Mouse (Mus musculus) gastrocnemius, adult 2 months (tissue): ENCODE results near the gene Zbtb20. TPM values are rescaled to one million over a fixed set of nuclear protein-coding genes. Genes with fewer than 3 reads are reported as not detected.

ENCODE experiments used
- DNase-seq: peaks from one replicate; pipeline ENCODE4 v3.0.0; 2022
- H3K27ac ChIP-seq: fragments of 200-600 bp; 2 replicates; pipeline ENCODE4 v1.8.1; 2022; ENCODE audit warnings: mild to moderate bottlenecking
- H3K4me3 ChIP-seq: fragments of 200-600 bp; 2 replicates; pipeline ENCODE4 v1.8.1; 2022; ENCODE audit warnings: mild to moderate bottlenecking, moderate library complexity
- CTCF ChIP-seq: fragments of 200-600 bp; IDR thresholded peaks from 2 replicates; pipeline ENCODE4 v1.8.1; 2022; ENCODE audit warnings: antibody characterized with exemption, mild to moderate bottlenecking, moderate library complexity
- intact Hi-C: fragments of 180-260 bp; cut with DNase I; formaldehyde crosslinking; loops from one replicate; pipeline ENCODE4 v1.15.1; 2025
- total RNA-seq, 2 experiments: library from RNA; stranded (reverse); gene quantifications; 2 replicates each; pipeline ENCODE4 v1.2.3; 2021

Gene Zbtb20
- total RNA-seq, 2 experiments from 2014 or later = 87.2 to 104 TPM

DNA sequence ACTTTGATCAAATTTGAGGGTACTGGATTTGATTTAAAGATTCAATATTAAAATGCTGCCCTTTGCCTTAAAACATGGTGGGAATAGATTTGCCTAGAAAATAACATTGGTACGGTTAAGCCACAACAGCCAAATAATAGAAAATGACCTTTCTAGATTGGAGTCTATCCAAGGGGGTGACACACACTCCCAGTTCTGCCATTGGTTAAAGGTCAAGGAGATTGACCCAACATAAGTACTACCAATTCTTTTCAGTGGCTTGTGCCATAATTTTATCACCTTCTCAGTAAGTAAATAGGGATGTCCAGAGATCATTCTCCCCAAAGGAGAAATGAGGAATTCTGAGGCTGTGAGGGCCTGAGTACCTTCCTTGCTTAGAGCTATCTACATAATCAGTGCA lies 660.2 kb downstream of the Zbtb20 start:
- intact Hi-C loops = loop anchor here (5.0 kb wide), 1 partner anchor 41 kb away; no protein-coding TSS in a partner anchor
- Histone ChIP-seq H3K4me3 (no peak overlapping the region), H3K27ac (peak overlapping the region; percentile 40; the same call in 1 of the 2 replicates)
- no peak for DNase-seq
- no peak for TF ChIP-seq CTCF

DNA sequence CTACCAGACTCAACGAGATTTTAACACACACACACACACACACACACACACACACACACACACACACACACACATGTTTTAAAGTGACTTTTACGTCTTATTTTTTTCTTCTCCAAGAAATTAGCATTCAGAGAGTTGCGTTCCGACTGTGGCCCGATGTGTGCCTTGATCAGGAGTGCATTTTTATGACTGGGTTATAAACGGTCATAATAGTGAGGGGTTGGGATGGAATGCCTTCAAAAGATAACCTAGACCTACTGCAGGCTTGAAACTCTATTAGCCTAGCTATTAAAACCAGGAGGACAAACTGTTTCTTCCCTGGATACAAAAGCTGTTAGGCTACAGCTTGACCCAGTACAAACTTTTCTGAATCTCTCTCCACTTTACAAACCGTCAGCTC lies 661.5 kb downstream of the Zbtb20 start:
- no peak overlapping the region for H3K4me3 ChIP-seq
- H3K27ac ChIP-seq = peak overlapping the region; percentile 82
- no peak for TF ChIP-seq CTCF
- intact Hi-C loops = loop anchor here (5.0 kb wide), 1 partner anchor 40 kb away; no protein-coding TSS in a partner anchor
- no peak for DNase-seq

DNA sequence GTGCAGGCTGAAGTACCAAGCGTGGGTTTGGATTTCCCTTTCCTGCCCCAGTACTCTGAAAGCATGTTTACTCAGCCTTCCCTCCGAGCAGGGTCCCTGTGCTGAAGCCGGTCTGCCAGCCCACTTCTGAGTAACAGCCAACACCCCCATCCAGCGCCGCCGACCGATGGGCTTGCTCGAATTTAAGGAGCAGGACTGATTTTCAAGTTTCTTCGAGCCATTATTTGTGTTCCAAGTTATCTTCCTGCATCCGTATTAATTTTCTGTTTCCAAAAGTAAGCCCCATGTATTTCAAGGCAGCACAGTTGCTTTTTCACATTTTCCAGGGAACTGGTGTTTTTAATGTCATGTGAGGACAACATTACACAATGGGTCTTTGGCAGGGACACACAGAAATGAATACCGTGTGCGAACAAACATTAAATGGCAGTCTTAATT lies 664.0 kb downstream of the Zbtb20 start:
- no peak for TF ChIP-seq CTCF
- peak overlapping the region; percentile 82 for H3K27ac ChIP-seq
- peak overlapping the region; percentile 52 for H3K4me3 ChIP-seq
- intact Hi-C loops = loop anchor here (5.0 to 10.0 kb wide), 2 partner anchors 38 to 265 kb away; no protein-coding TSS in a partner anchor
- DNase-seq = peak; percentile 42

GRCm38 (mm10) chr16:43540108-43540507 lies 664.4 kb downstream of the Zbtb20 start:
- intact Hi-C loops = loop anchor here (10.0 kb wide), 1 partner anchor 265 kb away; no protein-coding TSS in a partner anchor
- H3K27ac ChIP-seq = peak overlapping the region; percentile 82
- peak overlapping the region; percentile 52 for H3K4me3 ChIP-seq
- DNase-seq = no peak
- TF ChIP-seq CTCF = peak; percentile 92

DNA sequence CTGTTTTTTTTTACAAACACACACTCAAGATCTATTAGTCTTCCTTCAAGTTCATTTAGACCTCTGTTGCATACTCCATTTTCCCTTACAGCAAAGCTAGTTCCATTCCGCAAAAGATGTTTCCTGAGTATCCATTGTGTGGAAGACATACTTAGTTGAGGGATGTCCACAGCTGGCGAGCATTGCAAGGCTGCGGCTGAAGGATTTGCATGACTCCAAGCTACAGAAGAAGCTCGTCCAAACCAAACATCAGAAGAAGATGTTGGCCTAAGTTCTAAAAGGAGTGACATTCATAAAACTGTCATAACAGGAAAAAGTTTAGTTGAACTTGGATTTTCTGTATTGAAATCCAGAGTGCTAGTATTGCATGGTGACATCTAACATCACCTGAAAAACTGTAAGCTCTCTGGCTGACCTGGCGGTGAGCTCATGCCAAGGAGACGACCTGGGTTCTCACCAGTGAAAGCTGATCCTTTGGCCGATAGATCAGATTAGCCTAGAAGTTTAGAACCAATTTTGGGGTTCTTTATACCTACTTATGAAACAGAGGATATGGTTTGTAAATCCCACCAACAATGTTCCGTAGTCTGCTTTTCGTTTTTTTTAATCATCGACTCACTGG lies 665.0 kb downstream of the Zbtb20 start:
- Histone ChIP-seq H3K27ac (peak overlapping the region; percentile 82), H3K4me3 (no peak overlapping the region)
- no peak for TF ChIP-seq CTCF
- intact Hi-C loops = loop anchor here (10.0 kb wide), 1 partner anchor 264 kb away; no protein-coding TSS in a partner anchor
- no peak for DNase-seq

GRCm38 (mm10) chr16:43545261-43545660 lies 669.6 kb downstream of the Zbtb20 start:
- no peak for TF ChIP-seq CTCF
- DNase-seq = no peak
- H3K27ac ChIP-seq = peak overlapping the region; percentile 85
- no peak overlapping the region for H3K4me3 ChIP-seq
- intact Hi-C loops = loop anchor here (10.0 kb wide), 1 partner anchor 260 kb away; no protein-coding TSS in a partner anchor

- Histone ChIP-seq H3K27ac (peak overlapping the region; percentile 85), H3K4me3 (peak overlapping the region; percentile 17)
- DNase-seq = no peak
- TF ChIP-seq CTCF = no peak
- intact Hi-C loops = loop anchor here (10.0 kb wide), 1 partner anchor 257 kb away; no protein-coding TSS in a partner anchor
Observed at GRCm38 (mm10) chr16:43547323-43548180, 671.9 kb downstream of the Zbtb20 start.

- Histone ChIP-seq H3K4me3 (no peak overlapping the region), H3K27ac (peak overlapping the region; percentile 85)
- intact Hi-C loops = loop anchor here (10.0 kb wide), 1 partner anchor 256 kb away; no protein-coding TSS in a partner anchor
- no peak for DNase-seq
- TF ChIP-seq CTCF = no peak
Observed at GRCm38 (mm10) chr16:43548774-43549173, 673.1 kb downstream of the Zbtb20 start.

DNA sequence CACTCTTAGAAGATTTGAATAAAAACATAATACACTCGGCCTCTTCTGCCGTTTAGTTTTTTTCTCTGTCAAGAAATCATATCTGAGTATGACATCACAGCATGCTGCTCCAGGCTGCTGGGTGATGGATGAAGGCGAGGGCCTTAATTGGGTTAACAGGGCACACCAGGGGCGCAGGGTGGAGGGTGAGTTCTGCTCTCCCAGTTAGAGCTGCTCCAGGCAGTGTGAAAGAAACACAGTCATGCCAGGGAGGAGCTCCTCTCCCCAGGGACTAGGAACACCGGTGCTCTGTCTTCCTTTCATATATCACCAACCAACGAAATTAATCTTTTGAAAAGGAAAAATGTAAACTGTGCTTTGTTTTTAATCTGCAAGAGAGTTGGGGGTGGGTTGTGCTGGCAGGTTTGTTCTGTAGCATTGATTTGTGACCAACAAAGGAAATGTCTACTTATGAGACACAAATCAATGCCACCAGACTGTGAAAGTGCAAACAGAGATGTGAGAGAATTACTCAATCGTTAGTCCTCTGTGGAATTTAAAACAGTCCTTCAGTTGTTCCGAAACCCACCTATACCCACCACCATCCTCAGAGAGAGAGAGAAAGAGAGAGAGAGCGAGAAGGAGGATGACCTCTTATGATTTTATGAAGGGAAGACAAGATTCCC lies 673.9 kb downstream of the Zbtb20 start:
- H3K4me3 ChIP-seq = no peak overlapping the region
- DNase-seq = no peak
- intact Hi-C loops = loop anchor here (10.0 kb wide), 1 partner anchor 255 kb away; no protein-coding TSS in a partner anchor
- peak overlapping the region; percentile 85 for H3K27ac ChIP-seq
- no peak for TF ChIP-seq CTCF

- intact Hi-C loops = no loop called here
- no peak for TF ChIP-seq CTCF
- no peak overlapping the region for H3K4me3 ChIP-seq
- DNase-seq = no peak
- H3K27ac ChIP-seq = no peak overlapping the region
Observed at GRCm38 (mm10) chr16:43552443-43552842, 676.8 kb downstream of the Zbtb20 start.

- H3K4me3 ChIP-seq = peak overlapping the region; percentile 24; the same call in 1 of the 2 replicates
- intact Hi-C loops = no loop called here
- DNase-seq = no peak
- peak overlapping the region; percentile 61 for H3K27ac ChIP-seq
- TF ChIP-seq CTCF = no peak
Observed at GRCm38 (mm10) chr16:43557385-43557784, 681.7 kb downstream of the Zbtb20 start.

GRCm38 (mm10) chr16:43561330-43561729 lies 685.6 kb downstream of the Zbtb20 start:
- no peak overlapping the region for H3K27ac ChIP-seq
- H3K4me3 ChIP-seq = no peak overlapping the region
- no peak for TF ChIP-seq CTCF
- DNase-seq = no peak
- intact Hi-C loops = no loop called here
